ENCODE assay signal across 13 mouse cellular contexts in genomic region chr13:88144591-88144990, GRCm38 (mm10).
"Had no signal": no experiment of that assay in that cellular context is flagged by ENCODE, and none has a peak within 500 bp of the region (broad histone marks: within the 10 kb centered on the region; RNA-seq: fewer than 3 reads in every experiment).

No protein-coding gene starts in this region.

- H3K4me2 ChIP-seq: limb, embryonic 13.5 days; midbrain, embryonic 13.5 days; stomach, embryonic 15.5 days had no signal

- H3K4me3 ChIP-seq: layer of hippocampus, adult 2 months; limb, embryonic 13.5 days; midbrain, embryonic 13.5 days; stomach, embryonic 15.5 days had no signal

- H3K27ac ChIP-seq: layer of hippocampus, adult 2 months; limb, embryonic 13.5 days; liver, embryonic 14.5 days; midbrain, embryonic 13.5 days; stomach, embryonic 15.5 days had no signal

- H3K9me3 ChIP-seq: limb, embryonic 13.5 days; midbrain, embryonic 13.5 days; stomach, embryonic 15.5 days had no signal

- H3K27me3 ChIP-seq: limb, embryonic 13.5 days; midbrain, embryonic 13.5 days; stomach, embryonic 15.5 days had no signal

- H3K4me1 ChIP-seq: limb, embryonic 13.5 days; midbrain, embryonic 13.5 days; stomach, embryonic 15.5 days had no signal

- DNase-seq: kidney, adult 18-20 months; kidney, postnatal 10 days; kidney, postnatal 4 days; left cerebral cortex, postnatal 4 days; lung, adult 18-20 months; right cerebral cortex, postnatal 14 days; thymus, adult 2 months; thymus, postnatal 25 days had no signal

- H3K36me3 ChIP-seq: limb, embryonic 13.5 days; midbrain, embryonic 13.5 days; stomach, embryonic 15.5 days had no signal

- H3K9ac ChIP-seq: limb, embryonic 13.5 days; liver, embryonic 14.5 days; midbrain, embryonic 13.5 days; stomach, embryonic 15.5 days had no signal

- ATAC-seq: midbrain, embryonic 13.5 days had no signal
